Mouse (Mus musculus) cerebellum, adult 2 months (tissue): Measurements from ENCODE around the gene Fam98a. TPM values are rescaled to one million over a fixed set of nuclear protein-coding genes. Genes with fewer than 3 reads are reported as not detected.

ENCODE experiments used
- DNase-seq, 2 experiments: peaks; one replicate each; pipeline ENCODE4 v3.0.0; 2021
- H3K27ac ChIP-seq: fragments of 200-500 bp; 2 replicates; pipeline ENCODE4 v1.5.1; 2012; ENCODE audit warnings: low read length, control low read depth, inconsistent platforms; ENCODE audit not compliant: insufficient read depth
- H3K27me3 ChIP-seq: fragments of 200-500 bp; 2 replicates; pipeline ENCODE4 v1.6.1; 2012; ENCODE audit warnings: inconsistent platforms, mild to moderate bottlenecking, low read length, moderate library complexity; ENCODE audit not compliant: control insufficient read depth, insufficient read depth
- H3K4me1 ChIP-seq: fragments of 200-500 bp; 2 replicates; pipeline ENCODE4 v1.6.1; 2011; ENCODE audit warnings: low read length; ENCODE audit not compliant: control insufficient read depth, insufficient read depth
- H3K4me3 ChIP-seq: fragments of 200-500 bp; replicated peaks from 2 replicates; pipeline ENCODE3; 2011; ENCODE audit warnings: mild to moderate bottlenecking, low read depth, low read length, control low read depth; ENCODE audit not compliant: insufficient read depth
- CTCF ChIP-seq: fragments of 200-500 bp; IDR thresholded peaks from 2 replicates; pipeline ENCODE4 v1.5.1; 2011; ENCODE audit warnings: low read depth, mild to moderate bottlenecking, control low read depth, low read length, moderate library complexity, borderline replicate concordance; ENCODE audit not compliant: insufficient read depth
- POLR2A ChIP-seq: fragments of 200-500 bp; IDR thresholded peaks from 2 replicates; pipeline ENCODE4 v1.6.1; 2011; ENCODE audit warnings: low read length, control low read depth, borderline replicate concordance; ENCODE audit not compliant: insufficient read depth
- WGBS: fragments of 180-500 bp; shearing (Covaris S2); methylation state at CpG from one replicate; pipeline ENCODE4 v1.1.7; 2018; 5-methylcytosine and 5-hydroxymethylcytosine counted together
- polyA plus RNA-seq: library from polyadenylated mRNA; depleted of rRNA; stranded (reverse); fragments of >200 nt; gene quantifications from 2 replicates; pipeline ENCODE4 v1.2.3, GENCODE M21; 2012

The Fam98a gene
- polyA plus RNA-seq, 1 experiment, result 56.0 TPM

- DNase-seq, result peak; percentile 17 to 22
- Histone ChIP-seq H3K4me1 (no peaks in the 10 kb centered on the region), H3K4me3 (no peak overlapping the region), H3K27ac (no peak overlapping the region), H3K27me3 (no peaks in the 10 kb centered on the region)
- WGBS, result 76% methylated on average over 12 of the region's 12 CpGs
- no peak for TF ChIP-seq CTCF
- no peak for TF ChIP-seq POLR2A
Observed at GRCm38 (mm10) chr17:75534314-75535020, 17.3 kb downstream of the Fam98a start.

- 67% methylated on average over 6 of the region's 6 CpGs for WGBS
- no peaks in the 10 kb centered on the region for H3K4me1 ChIP-seq
Observed at GRCm38 (mm10) chr17:75532469-75532986, 19.2 kb downstream of the Fam98a start.

GRCm38 (mm10) chr17:75529222-75529935 lies 22.4 kb downstream of the Fam98a start:
- TF ChIP-seq POLR2A (no peak), CTCF (no peak)
- H3K27me3 ChIP-seq, result no peaks in the 10 kb centered on the region
- H3K4me1 ChIP-seq, result no peaks in the 10 kb centered on the region
- DNase-seq, result no peak
- no peak overlapping the region for H3K27ac ChIP-seq
- H3K4me3 ChIP-seq, result no peak overlapping the region
- WGBS, result 77% methylated on average over 14 of the region's 14 CpGs

More at GRCm38 (mm10) chr17:75532469-75532986, 19.2 kb downstream of the Fam98a start:
- no peak for DNase-seq
- Histone ChIP-seq H3K27ac (no peak overlapping the region), H3K4me3 (no peak overlapping the region), H3K27me3 (no peaks in the 10 kb centered on the region)
- no peak for TF ChIP-seq CTCF

GRCm38 (mm10) chr17:75526411-75526810 lies 25.3 kb downstream of the Fam98a start:
- H3K27ac ChIP-seq, result no peak overlapping the region
- TF ChIP-seq CTCF, result no peak
- no peak for TF ChIP-seq POLR2A
- WGBS, result 78% methylated on average over 1 of the region's 1 CpGs
- no peak for DNase-seq
- no peaks in the 10 kb centered on the region for H3K4me1 ChIP-seq
- no peak overlapping the region for H3K4me3 ChIP-seq
- no peaks in the 10 kb centered on the region for H3K27me3 ChIP-seq

DNA sequence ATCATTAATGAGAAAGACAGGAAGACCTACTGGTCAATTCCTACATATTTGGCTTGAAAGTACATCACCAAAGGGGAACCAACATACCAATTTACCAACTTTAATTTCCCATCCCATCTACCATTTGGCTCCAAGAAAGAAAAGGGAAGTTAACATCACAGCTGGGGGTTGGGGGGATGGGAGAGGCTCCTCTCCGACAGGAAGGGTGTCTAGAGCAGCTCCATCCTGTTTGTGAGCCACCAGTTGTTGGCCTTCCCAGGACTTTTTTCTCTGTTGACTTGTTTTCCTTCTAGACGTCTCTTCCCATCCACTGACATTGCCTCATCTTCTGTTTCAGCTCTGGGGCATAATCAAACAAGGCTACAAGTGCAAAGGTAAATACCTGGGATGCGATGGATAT lies 27.9 kb downstream of the Fam98a start:
- no peak overlapping the region for H3K27ac ChIP-seq
- WGBS, result 73% methylated on average over 3 of the region's 3 CpGs

GRCm38 (mm10) chr17:75522347-75523065 lies 29.2 kb downstream of the Fam98a start:
- TF ChIP-seq POLR2A, result no peak
- TF ChIP-seq CTCF, result no peak
- WGBS, result 23% methylated on average over 9 of the region's 9 CpGs
- Histone ChIP-seq H3K27ac (no peak overlapping the region), H3K4me1 (no peaks in the 10 kb centered on the region), H3K4me3 (no peak overlapping the region), H3K27me3 (no peaks in the 10 kb centered on the region)
- DNase-seq, result no peak

More for the DNA sequence above, 27.9 kb downstream of the Fam98a start:
- TF ChIP-seq POLR2A (no peak), CTCF (no peak)
- no peak for DNase-seq
- no peaks in the 10 kb centered on the region for H3K27me3 ChIP-seq
- no peaks in the 10 kb centered on the region for H3K4me1 ChIP-seq
- H3K4me3 ChIP-seq, result no peak overlapping the region

GRCm38 (mm10) chr17:75521236-75521842 lies 30.4 kb downstream of the Fam98a start:
- Histone ChIP-seq H3K27me3 (no peaks in the 10 kb centered on the region), H3K4me1 (no peaks in the 10 kb centered on the region), H3K4me3 (no peak overlapping the region), H3K27ac (no peak overlapping the region)
- no peak for DNase-seq
- 29% methylated on average over 6 of the region's 6 CpGs for WGBS
- no peak for TF ChIP-seq CTCF
- TF ChIP-seq POLR2A, result no peak
